Mouse (Mus musculus): ENCODE data around the gene Lrrc46. TPM values are rescaled to one million over a fixed set of nuclear protein-coding genes. Genes with fewer than 3 reads are reported as not detected.

Gene Lrrc46
- polyA plus RNA-seq (2017; shearing (Covaris generic)) = not detected

- ATAC-seq = peak; percentile 89
Measured at GRCm38 (mm10) chr11:97041022-97041899, at the start of gene Lrrc46, which contains the start of gene Mrpl10. Gene Lrrc46, minus strand, starts transcription at chr11:97041407. Gene Mrpl10, plus strand, starts transcription at chr11:97041560.

- no peak for ATAC-seq
Measured at GRCm38 (mm10) chr11:97086365-97086764, 45.2 kb upstream of the Lrrc46 start.

DNA sequence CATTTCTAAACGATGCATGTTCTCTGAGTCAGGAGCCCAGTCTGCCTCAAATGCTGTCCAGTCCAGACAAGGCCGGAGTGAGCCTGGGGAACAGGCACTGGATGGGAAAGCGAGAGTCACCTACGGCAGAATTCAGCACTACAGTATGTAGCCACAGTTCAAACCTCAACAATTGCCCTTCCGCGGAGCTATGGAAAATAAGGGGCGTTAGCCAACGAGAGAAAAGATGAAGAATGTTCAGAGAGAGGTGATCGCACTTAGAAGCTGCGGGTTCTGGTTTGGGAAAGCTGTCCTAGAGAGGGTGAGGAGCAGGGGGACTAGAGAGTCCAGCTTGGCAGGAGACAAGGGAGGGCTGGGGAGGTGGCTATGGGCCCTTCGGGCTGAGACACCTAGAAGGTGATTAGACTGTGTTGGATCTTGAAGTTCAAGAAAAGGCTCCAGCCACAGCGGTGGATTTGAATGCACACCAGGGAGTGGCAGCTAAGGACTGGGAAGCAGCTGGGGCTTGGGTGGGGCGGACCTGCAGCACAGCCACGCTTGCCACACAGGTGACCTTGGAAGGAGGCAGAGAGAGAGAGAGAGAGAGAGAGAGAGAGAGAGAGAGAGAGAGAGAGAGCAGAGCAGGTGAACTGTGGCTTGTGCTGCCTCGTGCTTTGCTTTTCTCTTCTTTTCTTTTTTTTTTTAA lies 43.8 kb upstream of the Lrrc46 start:
- no peak for ATAC-seq

DNA sequence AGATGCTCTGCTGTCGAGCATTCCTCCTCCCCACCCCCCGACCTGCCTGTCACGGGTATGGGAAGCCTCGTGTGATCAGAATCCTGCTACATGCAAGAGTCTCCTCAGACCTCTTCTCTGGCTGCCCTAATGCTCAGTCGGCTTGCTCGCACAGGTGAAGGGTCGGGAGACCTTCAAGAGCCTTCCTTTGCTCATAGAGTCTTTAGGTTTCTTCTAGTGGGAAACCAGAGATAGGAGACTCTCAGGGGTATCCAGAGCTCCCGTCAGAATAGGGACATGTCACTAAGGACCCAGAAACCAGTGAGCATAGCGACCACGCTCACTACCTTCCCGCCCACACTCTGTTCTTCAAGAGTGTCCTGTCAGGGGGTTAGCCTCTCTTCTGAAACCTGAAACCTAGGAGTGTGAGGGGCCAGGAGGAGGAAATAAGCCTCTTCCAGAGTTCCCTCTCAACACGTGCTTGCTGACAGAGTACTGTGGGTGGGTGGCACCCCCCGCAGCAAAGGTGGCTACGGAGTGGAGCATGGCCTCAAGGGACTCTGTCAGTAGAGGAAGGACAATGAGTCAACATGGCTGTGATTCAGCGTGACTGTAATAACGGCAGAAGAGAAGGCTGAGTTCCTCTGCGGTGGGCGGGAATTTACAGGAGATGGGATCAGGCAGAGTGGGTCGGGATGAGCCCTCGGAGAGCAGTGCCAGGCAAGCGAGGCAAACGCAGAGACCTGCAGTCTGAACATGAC lies 42.4 kb upstream of the Lrrc46 start:
- ATAC-seq = no peak

GRCm38 (mm10) chr11:97082977-97083376 lies 41.8 kb upstream of the Lrrc46 start:
- ATAC-seq = no peak

DNA sequence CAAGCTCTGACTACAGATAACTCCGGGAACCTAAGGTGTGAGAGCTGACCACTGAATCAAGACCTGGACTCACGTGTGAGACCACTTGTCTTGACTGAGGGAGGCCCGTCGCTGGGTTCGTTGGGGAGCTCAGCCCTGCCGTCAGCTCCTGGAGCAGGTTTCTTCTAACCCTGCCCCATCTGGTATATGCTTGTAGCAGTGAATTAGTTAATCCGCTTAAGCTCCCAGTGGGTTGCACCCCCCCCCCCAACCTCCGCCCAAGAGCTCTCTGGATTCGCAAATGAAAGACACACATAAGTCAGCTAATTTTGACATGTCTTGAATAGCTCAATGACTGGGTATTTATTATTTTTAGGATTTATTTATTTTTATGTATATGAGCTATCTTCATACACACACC lies 39.1 kb upstream of the Lrrc46 start:
- no peak for ATAC-seq

- ATAC-seq = no peak
Measured at GRCm38 (mm10) chr11:97078751-97079150, 37.5 kb upstream of the Lrrc46 start.

DNA sequence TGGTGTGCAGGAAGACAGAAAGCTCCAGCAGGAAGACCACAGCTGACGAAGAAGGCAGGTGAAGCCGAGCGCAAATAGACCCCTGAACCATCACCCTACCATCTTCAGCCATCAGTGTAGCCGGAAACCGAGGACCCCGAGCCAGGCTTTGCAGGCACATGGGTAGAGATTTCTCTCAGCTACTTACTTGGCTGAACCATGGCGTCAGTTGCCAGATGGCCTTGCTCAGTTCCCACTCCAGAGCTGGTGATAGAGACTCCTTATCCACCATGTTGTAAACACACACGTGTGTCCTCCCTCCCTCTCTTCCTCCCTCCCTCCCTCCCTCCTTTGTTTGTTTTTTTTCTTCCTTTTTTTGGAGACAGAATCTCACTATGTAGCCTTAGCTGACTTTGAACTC lies 33.0 kb upstream of the Lrrc46 start:
- ATAC-seq = no peak

GRCm38 (mm10) chr11:97072533-97072932 lies 31.3 kb upstream of the Lrrc46 start:
- ATAC-seq = no peak

- ATAC-seq = no peak
Measured at GRCm38 (mm10) chr11:97071129-97071528, 29.9 kb upstream of the Lrrc46 start.

DNA sequence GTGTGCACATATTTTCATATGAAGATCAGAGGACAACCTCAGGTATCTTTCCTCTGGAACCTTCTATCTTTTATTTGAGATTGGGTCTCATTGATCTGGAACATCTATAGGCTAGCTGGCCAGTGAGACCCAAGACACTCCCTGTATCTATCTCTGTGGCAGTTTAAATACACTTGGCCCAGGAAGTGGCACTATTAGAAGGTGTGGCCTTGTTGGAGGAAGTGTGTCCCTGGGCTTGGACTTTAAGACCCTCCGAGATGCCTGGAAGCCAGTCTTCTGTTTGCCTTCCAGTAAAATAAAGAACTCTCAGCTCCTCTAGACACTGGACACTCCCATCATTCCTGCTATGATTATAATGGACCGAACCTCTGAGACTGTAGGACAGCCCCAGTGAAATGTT lies 28.6 kb upstream of the Lrrc46 start:
- no peak for ATAC-seq

GRCm38 (mm10) chr11:97069333-97069732 lies 28.1 kb upstream of the Lrrc46 start:
- no peak for ATAC-seq

- ATAC-seq = no peak
Measured at GRCm38 (mm10) chr11:97066656-97067360, 25.6 kb upstream of the Lrrc46 start.

DNA sequence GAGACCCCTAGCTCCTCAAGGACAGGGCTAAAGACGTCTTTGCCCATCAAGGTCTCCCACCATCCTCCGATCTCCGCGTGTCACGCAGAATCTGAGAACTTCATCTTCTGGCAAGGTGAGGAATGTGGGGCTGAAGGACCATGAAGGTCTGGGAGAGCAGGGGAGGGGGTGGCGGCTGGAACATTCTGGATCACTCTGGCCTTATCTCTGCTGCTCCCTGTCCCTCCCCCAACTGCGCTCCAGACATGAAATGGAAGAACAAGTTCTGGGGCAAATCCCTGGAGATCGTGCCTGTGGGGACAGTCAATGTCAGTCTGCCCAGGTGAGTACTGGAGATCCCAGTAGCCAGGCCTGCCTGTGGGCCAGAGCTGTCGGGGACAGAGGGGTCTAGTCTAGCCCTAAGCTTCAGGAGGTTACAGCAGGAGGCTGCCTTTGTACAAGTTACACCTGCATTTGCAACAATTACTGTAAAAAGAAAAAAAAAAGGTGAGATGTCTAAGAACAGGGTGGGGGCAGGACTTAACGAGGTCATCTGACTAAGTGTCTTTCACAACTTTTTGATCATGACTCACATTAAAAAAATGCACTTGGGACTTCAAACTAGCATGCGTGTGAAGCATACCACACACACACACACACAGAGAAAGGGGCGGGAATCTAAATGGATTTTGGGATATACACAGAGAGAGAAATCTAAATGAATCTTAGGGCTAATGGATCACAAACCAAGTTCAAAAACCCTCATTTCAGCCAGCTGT lies 24.5 kb upstream of the Lrrc46 start:
- no peak for ATAC-seq

GRCm38 (mm10) chr11:97063921-97064295 lies 22.7 kb upstream of the Lrrc46 start:
- ATAC-seq = no peak

- no peak for ATAC-seq
Measured at GRCm38 (mm10) chr11:97063274-97063920, 22.2 kb upstream of the Lrrc46 start.

DNA sequence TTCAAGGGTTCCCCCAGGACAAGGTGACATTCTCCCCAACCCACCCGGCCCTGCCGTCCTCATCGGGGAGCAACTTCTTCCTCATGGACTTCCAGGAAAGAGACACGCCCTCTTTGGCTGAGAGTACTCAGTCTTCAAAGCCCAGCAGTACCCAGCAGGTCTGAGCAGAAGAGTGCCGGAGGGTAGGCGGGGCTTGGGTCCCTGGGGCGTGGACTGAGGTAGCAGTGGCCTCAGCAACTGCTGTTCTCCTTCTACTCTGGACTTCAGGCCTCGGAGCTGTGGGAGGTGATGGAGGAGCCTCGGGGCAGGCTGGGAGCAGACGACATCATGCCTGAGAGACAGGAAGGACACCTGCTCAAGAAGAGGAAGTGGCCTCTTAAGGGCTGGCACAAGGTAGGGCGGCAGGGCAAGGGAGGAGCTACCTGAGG lies 11.0 kb upstream of the Lrrc46 start:
- no peak for ATAC-seq

DNA sequence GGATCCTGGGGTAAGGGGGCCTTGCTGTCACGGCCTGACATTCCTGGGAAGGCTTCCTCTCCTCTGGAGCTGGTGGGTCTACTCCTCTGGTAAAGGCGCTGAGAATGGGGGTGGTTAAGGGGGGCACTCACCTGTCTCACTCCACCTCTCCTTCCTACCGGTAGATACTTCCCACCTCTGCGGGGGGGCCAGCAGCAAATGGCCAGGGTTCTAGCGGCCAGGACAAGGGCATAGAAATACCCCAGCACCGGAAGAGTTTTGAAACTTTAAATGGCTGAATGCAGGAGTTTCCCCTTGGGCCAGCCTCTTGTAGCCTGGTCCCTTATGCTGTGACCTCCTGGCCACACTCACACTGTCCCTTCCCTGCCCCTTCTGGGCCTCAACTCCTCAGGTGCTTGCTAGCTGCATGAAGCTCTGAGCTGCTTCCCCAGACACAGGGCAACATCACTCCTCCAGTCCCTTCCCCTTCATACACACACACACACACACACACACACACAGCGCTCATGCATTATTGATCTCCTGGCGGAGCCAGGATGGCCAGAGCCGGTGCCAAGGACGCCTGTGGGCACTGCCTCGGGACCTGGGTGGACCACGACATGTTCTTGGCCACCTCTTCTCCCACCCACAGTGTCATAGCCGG lies 9.9 kb upstream of the Lrrc46 start:
- no peak for ATAC-seq

DNA sequence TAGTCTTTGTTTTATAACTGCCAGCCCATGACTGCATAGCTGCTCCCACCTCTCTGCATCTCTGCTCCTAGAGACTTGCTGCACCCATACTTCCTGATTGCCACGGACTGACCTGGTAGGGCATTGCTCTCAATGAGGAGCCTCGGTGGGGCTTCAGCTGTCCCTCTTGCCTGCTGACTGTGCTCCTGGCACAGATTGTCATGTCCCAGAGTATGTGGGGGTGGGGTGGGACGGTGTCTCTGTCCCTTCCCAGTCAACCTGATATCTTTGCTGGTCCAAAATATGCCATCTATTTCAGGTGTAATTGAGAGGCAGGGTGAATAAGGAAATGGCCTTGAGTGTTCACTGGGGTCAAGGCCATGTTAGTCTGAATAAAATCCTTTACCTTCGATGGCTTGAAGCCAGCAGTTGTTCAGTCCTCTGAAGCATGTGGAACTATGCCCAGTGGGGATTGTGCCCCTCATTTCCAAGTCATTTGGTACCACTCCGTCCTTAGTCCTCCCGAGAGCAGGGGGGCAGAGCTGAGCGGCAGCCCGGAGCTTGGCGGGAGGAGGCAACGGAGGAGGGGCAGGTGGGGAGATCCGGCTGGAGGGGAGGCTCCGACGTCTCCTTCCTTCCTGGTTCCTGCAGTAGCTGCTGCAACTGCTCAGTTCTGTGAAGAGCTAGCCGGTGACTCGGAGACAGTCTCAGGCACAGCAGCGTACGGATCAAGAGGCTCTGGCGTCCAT lies 9.2 kb upstream of the Lrrc46 start, which contains the start of gene Osbpl7:
TSS of gene Osbpl7 (plus strand) at position 413 of the 728 bp plus-strand sequence.
- peak; percentile 90 for ATAC-seq
